ENCODE assay signal across 19 mouse cellular contexts in the genomic region with DNA sequence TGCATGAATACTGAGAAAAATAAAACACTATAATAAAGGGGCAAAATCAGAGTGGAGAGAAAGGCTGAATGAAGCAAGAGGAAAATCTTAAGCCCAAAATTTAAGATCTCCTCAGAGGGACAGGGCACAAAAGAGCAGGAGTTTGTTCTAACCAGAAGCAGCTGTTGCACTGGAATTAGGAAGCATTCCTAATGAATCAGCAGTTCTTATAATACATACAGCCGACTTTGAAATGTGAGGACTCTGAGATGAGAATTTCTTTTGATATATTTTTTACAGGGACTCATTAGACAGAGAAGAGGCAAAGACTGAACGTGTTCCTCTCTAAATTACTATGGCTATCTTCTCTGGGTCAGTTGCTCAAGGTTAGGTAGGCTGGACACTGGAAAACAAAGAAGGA.
DNase-seq lines count a peak whose midpoint lies in the region; ATAC-seq and TF ChIP-seq lines count a peak whose summit lies in the region.
"Had no signal": no experiment of that assay in that cellular context is flagged by ENCODE, and none has a peak within 500 bp of the region (broad histone marks: within the 10 kb centered on the region; RNA-seq: fewer than 3 reads in every experiment).

No protein-coding gene starts in this region.

- no peaks in the 10 kb centered on the region for H3K27me3 ChIP-seq in kidney, postnatal 0 days (ENCODE audit: insufficient read depth, low read length)
- H3K27me3 ChIP-seq in embryonic facial prominence, embryonic 14.5 days (replicated peaks; ENCODE audit: control insufficient read depth, insufficient read depth, low read length): no peaks in the 10 kb centered on the region
- no peaks in the 10 kb centered on the region for H3K27me3 ChIP-seq in limb, embryonic 12.5 days
- no peaks in the 10 kb centered on the region for H3K27me3 ChIP-seq in forebrain, embryonic 13.5 days
- H3K27me3 ChIP-seq: hindbrain, embryonic 12.5 days had no signal

- H3K4me2 ChIP-seq in kidney, postnatal 0 days (ENCODE audit: low read length): no peak overlapping the region
- no peak overlapping the region; the same call in 1 of the 2 replicates for H3K4me2 ChIP-seq in embryonic facial prominence, embryonic 14.5 days (ENCODE audit: low read depth, low read length)
- no peak overlapping the region for H3K4me2 ChIP-seq in limb, embryonic 12.5 days
- no peak overlapping the region for H3K4me2 ChIP-seq in forebrain, embryonic 13.5 days
- H3K4me2 ChIP-seq: hindbrain, embryonic 12.5 days had no signal

- WGBS in kidney, postnatal 0 days: 43% methylated on average over 2 of the region's 2 CpGs
- WGBS in embryonic facial prominence, embryonic 14.5 days: 19% methylated on average over 2 of the region's 2 CpGs
- WGBS in limb, embryonic 12.5 days: 8% methylated on average over 2 of the region's 2 CpGs
- 26% methylated on average over 2 of the region's 2 CpGs for WGBS in forebrain, embryonic 13.5 days

- H3K4me1 ChIP-seq in kidney, postnatal 0 days (replicated peaks; ENCODE audit: insufficient read depth, low read length): no peaks in the 10 kb centered on the region
- peaks cover 13% of the 10 kb centered on the region; the same call in 1 of the 2 replicates for H3K4me1 ChIP-seq in embryonic facial prominence, embryonic 14.5 days (ENCODE audit: control insufficient read depth, insufficient read depth, low read length)
- peaks cover 15% of the 10 kb centered on the region for H3K4me1 ChIP-seq in limb, embryonic 12.5 days (replicated peaks)
- H3K4me1 ChIP-seq in forebrain, embryonic 13.5 days: 0 out of 2 replicates have a peak, but pooled peaks cover 11% of the 10 kb centered on the region
- H3K4me1 ChIP-seq: heart, embryonic 10.5 days; hindbrain, embryonic 12.5 days had no signal

- no peaks in the 10 kb centered on the region for H3K36me3 ChIP-seq in kidney, postnatal 0 days (ENCODE audit: insufficient read depth, low read length)
- H3K36me3 ChIP-seq in embryonic facial prominence, embryonic 14.5 days (ENCODE audit: control insufficient read depth, insufficient read depth, low read length): no peaks in the 10 kb centered on the region
- H3K36me3 ChIP-seq in limb, embryonic 12.5 days: no peaks in the 10 kb centered on the region
- H3K36me3 ChIP-seq in forebrain, embryonic 13.5 days (ENCODE audit: poor library complexity, severe bottlenecking): no peaks in the 10 kb centered on the region
- H3K36me3 ChIP-seq: heart, embryonic 10.5 days; hindbrain, embryonic 12.5 days had no signal

- ATAC-seq in kidney, postnatal 0 days (replicated peaks; ENCODE audit: low FRiP score, low read depth): no peak
- no peak for ATAC-seq in embryonic facial prominence, embryonic 14.5 days (ENCODE audit: low read depth)
- ATAC-seq in limb, embryonic 12.5 days (ENCODE audit: insufficient number of reproducible peaks, insufficient read depth, low FRiP score, low TSS enrichment, low read depth): no peak
- ATAC-seq in forebrain, embryonic 13.5 days: no peak
- ATAC-seq: forebrain, embryonic 14.5 days; hindbrain, embryonic 16.5 days; inflammation-experienced regulatory T-cells, adult 6 months had no signal

- H3K9ac ChIP-seq in kidney, postnatal 0 days (ENCODE audit: low read depth, low read length): no peak overlapping the region
- H3K9ac ChIP-seq in embryonic facial prominence, embryonic 14.5 days (ENCODE audit: low read depth, low read length): no peak overlapping the region
- H3K9ac ChIP-seq in limb, embryonic 12.5 days (replicated peaks): no peak overlapping the region
- H3K9ac ChIP-seq in forebrain, embryonic 13.5 days: no peak overlapping the region
- H3K9ac ChIP-seq: hindbrain, embryonic 12.5 days had no signal

- H3K4me3 ChIP-seq in kidney, postnatal 0 days (replicated peaks; ENCODE audit: low read depth, low read length): no peak overlapping the region
- no peak overlapping the region for H3K4me3 ChIP-seq in embryonic facial prominence, embryonic 14.5 days (ENCODE audit: low read depth, low read length)
- no peak overlapping the region for H3K4me3 ChIP-seq in limb, embryonic 12.5 days (replicated peaks)
- no peak overlapping the region for H3K4me3 ChIP-seq in forebrain, embryonic 13.5 days
- H3K4me3 ChIP-seq: heart, embryonic 10.5 days; hindbrain, embryonic 12.5 days had no signal

- no peaks in the 10 kb centered on the region for H3K9me3 ChIP-seq in kidney, postnatal 0 days (replicated peaks; ENCODE audit: low read length)
- H3K9me3 ChIP-seq in embryonic facial prominence, embryonic 14.5 days (ENCODE audit: control insufficient read depth, low read length): no peaks in the 10 kb centered on the region
- H3K9me3 ChIP-seq in limb, embryonic 12.5 days: no peaks in the 10 kb centered on the region
- H3K9me3 ChIP-seq in forebrain, embryonic 13.5 days (replicated peaks): no peaks in the 10 kb centered on the region
- H3K9me3 ChIP-seq: heart, embryonic 10.5 days; hindbrain, embryonic 12.5 days had no signal

- TF ChIP-seq CTCF in kidney, postnatal 0 days (IDR thresholded peaks at IDR 0.05; ENCODE audit: low read depth): no peak

- peak; percentile 51 for DNase-seq in kidney, postnatal 0 days (ENCODE audit: low spot score)
- DNase-seq in kidney, postnatal 10 days: no peak
- DNase-seq in embryonic facial prominence, embryonic 14.5 days (ENCODE audit: low spot score): peak; percentile 66
- DNase-seq in urinary bladder, postnatal 10 days (ENCODE audit: low spot score): no peak
- DNase-seq in cerebellum, postnatal 4 days (ENCODE audit: low spot score in 2 of 2): no peak
- DNase-seq: adrenal gland, postnatal 10 days; cerebellum, adult 11 months; cerebellum, adult 8-10 months; cerebellum, postnatal 14 days; heart, adult 18-20 months; heart, postnatal 10 days; heart, postnatal 4 days had no signal

- no peak overlapping the region for H3K27ac ChIP-seq in kidney, postnatal 0 days
- peak overlapping the region; percentile 28; the same call in 1 of the 2 replicates for H3K27ac ChIP-seq in embryonic facial prominence, embryonic 14.5 days (replicated peaks; ENCODE audit: low read depth, low read length)
- H3K27ac ChIP-seq in limb, embryonic 12.5 days: 0 out of 2 replicates have a peak overlapping the region, but pooled peaks have one; percentile 24
- no peak overlapping the region for H3K27ac ChIP-seq in forebrain, embryonic 13.5 days
- H3K27ac ChIP-seq: heart, embryonic 10.5 days; hindbrain, embryonic 12.5 days had no signal

Comparison
In these comparisons a context has a peak if more than half of its experiments do, and no peak if none do; other contexts are left out.
1. DNase-seq: peak in kidney, postnatal 0 days (single experiment) and embryonic facial prominence, embryonic 14.5 days (single experiment); none in kidney, postnatal 10 days (single experiment), urinary bladder, postnatal 10 days (single experiment) and cerebellum, postnatal 4 days (0 of 2).
2. H3K27ac ChIP-seq: peak in embryonic facial prominence, embryonic 14.5 days (single experiment) and limb, embryonic 12.5 days (single experiment); none in kidney, postnatal 0 days (single experiment) and forebrain, embryonic 13.5 days (single experiment).